Mouse (Mus musculus) bone marrow, adult 2 months (tissue): ENCODE results near the gene Tsfm.

ENCODE experiments used
- CTCF ChIP-seq: fragments of 200-500 bp; IDR thresholded peaks from 2 replicates; pipeline ENCODE4 v1.5.1; 2011; ENCODE audit warnings: low read length, control low read depth; ENCODE audit not compliant: control insufficient read depth, insufficient read depth
- POLR2A ChIP-seq: fragments of 200-500 bp; IDR thresholded peaks from 2 replicates; pipeline ENCODE4 v1.6.1; 2011; ENCODE audit warnings: low read depth, mild to moderate bottlenecking, control low read depth, low read length, borderline replicate concordance; ENCODE audit not compliant: control insufficient read depth

DNA sequence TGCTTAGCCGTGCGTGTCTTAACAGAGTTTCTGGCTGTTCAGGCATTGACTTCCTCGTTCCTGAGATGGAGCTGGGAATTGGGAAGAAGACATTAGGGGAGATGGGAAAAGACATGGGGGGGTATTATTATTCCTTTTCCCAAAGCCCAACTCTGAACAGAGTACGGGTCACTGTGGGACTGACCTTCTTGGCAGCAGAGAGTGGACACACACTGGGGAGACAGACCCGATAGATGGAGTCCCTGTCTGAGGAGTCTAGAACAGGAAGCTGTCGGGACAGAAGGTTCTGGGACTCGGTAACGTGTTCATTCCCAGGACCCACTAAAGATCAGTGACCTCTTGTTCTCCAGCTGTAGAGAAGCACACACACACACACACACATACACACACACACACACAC is 45.0 kb upstream of the Tsfm start:
- TF ChIP-seq CTCF (no peak), POLR2A (no peak)
